Mouse (Mus musculus) lung, embryonic 15.5 days (tissue): ENCODE data around the gene Osbpl3. TPM values are rescaled to one million over a fixed set of nuclear protein-coding genes. Genes with fewer than 3 reads are reported as not detected.

ENCODE experiments used
- ATAC-seq: fragments of 200-750 bp; cut with Nextera tagmentation; 2 replicates; pipeline ENCODE4 v1.8.0; 2017; ENCODE audit warnings: moderate number of reproducible peaks, borderline replicate concordance; ENCODE audit not compliant: low FRiP score, low TSS enrichment; ENCODE audit errors: extremely low read depth
- H3K27ac ChIP-seq: fragments of 300-500 bp; sonication (generic); 2 replicates; pipeline ENCODE4 v1.5.1; 2015; ENCODE audit warnings: moderate library complexity, mild to moderate bottlenecking, inconsistent platforms
- H3K27me3 ChIP-seq: fragments of 300-500 bp; sonication (generic); 2 replicates; pipeline ENCODE4 v1.6.1; 2015; ENCODE audit warnings: inconsistent platforms
- H3K36me3 ChIP-seq: fragments of 300-500 bp; sonication (generic); 2 replicates; pipeline ENCODE4 v1.6.1; 2015; ENCODE audit warnings: inconsistent platforms
- H3K4me1 ChIP-seq: fragments of 300-500 bp; sonication (generic); 2 replicates; pipeline ENCODE4 v1.6.1; 2015; ENCODE audit warnings: inconsistent platforms
- H3K4me2 ChIP-seq: fragments of 300-500 bp; sonication (generic); 2 replicates; pipeline ENCODE4 v1.6.1; 2015; ENCODE audit warnings: inconsistent platforms, mild to moderate bottlenecking, moderate library complexity
- H3K4me3 ChIP-seq: fragments of 300-500 bp; sonication (generic); 2 replicates; pipeline ENCODE4 v1.5.1; 2015; ENCODE audit warnings: mild to moderate bottlenecking, inconsistent platforms
- H3K9ac ChIP-seq: fragments of 300-500 bp; sonication (generic); 2 replicates; pipeline ENCODE4 v1.6.1; 2015; ENCODE audit warnings: inconsistent platforms
- H3K9me3 ChIP-seq: fragments of 300-500 bp; sonication (generic); 2 replicates; pipeline ENCODE4 v1.6.1; 2016; ENCODE audit warnings: inconsistent platforms
- WGBS: fragments of 180-500 bp; shearing (Covaris S2); methylation state at CpG from one replicate; pipeline ENCODE4 v1.1.7; 2015; 5-methylcytosine and 5-hydroxymethylcytosine counted together
- polyA plus RNA-seq: library from polyadenylated mRNA; unstranded; fragments of >200 nt; fragmentation: Nextera tagmentation; extraction: Ambion mirVana; gene quantifications from 2 replicates; pipeline ENCODE4 v1.2.1, GENCODE M21; 2015

Gene Osbpl3
- polyA plus RNA-seq, 1 experiment from 2014 or later, result 5.0 TPM

GRCm38 (mm10) chr6:50318590-50319172, 137.3 kb downstream of the Osbpl3 start:
- Histone ChIP-seq H3K4me1 (0 out of 2 replicates have a peak, but pooled peaks cover 4% of the 10 kb centered on the region), H3K27ac (no peak overlapping the region), H3K9me3 (no peaks in the 10 kb centered on the region), H3K27me3 (no peaks in the 10 kb centered on the region), H3K36me3 (no peaks in the 10 kb centered on the region), H3K4me2 (no peak overlapping the region), H3K4me3 (no peak overlapping the region), H3K9ac (no peak overlapping the region)
- 74% methylated on average over 7 of the region's 7 CpGs for WGBS
- no peak for ATAC-seq

- no peak for ATAC-seq
- Histone ChIP-seq H3K36me3 (no peaks in the 10 kb centered on the region), H3K4me2 (no peak overlapping the region), H3K27ac (no peak overlapping the region), H3K27me3 (no peaks in the 10 kb centered on the region), H3K9ac (no peak overlapping the region), H3K4me1 (0 out of 2 replicates have a peak, but pooled peaks cover 4% of the 10 kb centered on the region), H3K4me3 (no peak overlapping the region), H3K9me3 (no peaks in the 10 kb centered on the region)
- WGBS, result 65% methylated on average over 2 of the region's 2 CpGs
Observed at GRCm38 (mm10) chr6:50318150-50318549, 137.9 kb downstream of the Osbpl3 start.

GRCm38 (mm10) chr6:50316795-50317505, 139.1 kb downstream of the Osbpl3 start:
- Histone ChIP-seq H3K27ac (no peak overlapping the region), H3K4me1 (no peaks in the 10 kb centered on the region), H3K4me2 (no peak overlapping the region), H3K27me3 (no peaks in the 10 kb centered on the region), H3K36me3 (no peaks in the 10 kb centered on the region), H3K4me3 (no peak overlapping the region), H3K9me3 (no peaks in the 10 kb centered on the region), H3K9ac (no peak overlapping the region)
- WGBS, result 88% methylated on average over 7 of the region's 7 CpGs
- no peak for ATAC-seq

GRCm38 (mm10) chr6:50314406-50315071, 141.5 kb downstream of the Osbpl3 start:
- 50% methylated on average over 12 of the region's 12 CpGs for WGBS
- H3K4me2 ChIP-seq, result no peak overlapping the region

GRCm38 (mm10) chr6:50312647-50313046, 143.4 kb downstream of the Osbpl3 start:
- 36% methylated on average over 4 of the region's 4 CpGs for WGBS
- Histone ChIP-seq H3K9me3 (no peaks in the 10 kb centered on the region), H3K4me1 (no peaks in the 10 kb centered on the region), H3K4me2 (no peak overlapping the region), H3K9ac (no peak overlapping the region), H3K4me3 (no peak overlapping the region), H3K36me3 (no peaks in the 10 kb centered on the region), H3K27me3 (no peaks in the 10 kb centered on the region), H3K27ac (no peak overlapping the region)
- ATAC-seq, result peak; percentile 55; the same call in 1 of the 2 replicates

More at GRCm38 (mm10) chr6:50314406-50315071, 141.5 kb downstream of the Osbpl3 start:
- Histone ChIP-seq H3K36me3 (no peaks in the 10 kb centered on the region), H3K27ac (peak overlapping the region; percentile 47; the same call in 1 of the 2 replicates), H3K4me3 (no peak overlapping the region), H3K9ac (no peak overlapping the region), H3K4me1 (no peaks in the 10 kb centered on the region), H3K9me3 (no peaks in the 10 kb centered on the region), H3K27me3 (no peaks in the 10 kb centered on the region)
- no peak for ATAC-seq

- no peaks in the 10 kb centered on the region for H3K27me3 ChIP-seq
- no peak overlapping the region for H3K4me3 ChIP-seq
- no peak overlapping the region for H3K27ac ChIP-seq
- 19% methylated on average over 6 of the region's 6 CpGs for WGBS
- peak; percentile 52; the same call in 1 of the 2 replicates for ATAC-seq
- H3K9me3 ChIP-seq, result no peaks in the 10 kb centered on the region
- no peak overlapping the region for H3K9ac ChIP-seq
- H3K4me1 ChIP-seq, result no peaks in the 10 kb centered on the region
- no peak overlapping the region for H3K4me2 ChIP-seq
- H3K36me3 ChIP-seq, result no peaks in the 10 kb centered on the region
Observed at GRCm38 (mm10) chr6:50309019-50309418, 147.0 kb downstream of the Osbpl3 start.

- ATAC-seq, result no peak
- H3K27ac ChIP-seq, result no peak overlapping the region
- H3K9ac ChIP-seq, result no peak overlapping the region
- H3K27me3 ChIP-seq, result no peaks in the 10 kb centered on the region
- no peak overlapping the region for H3K4me3 ChIP-seq
- no peak overlapping the region for H3K4me2 ChIP-seq
- no peaks in the 10 kb centered on the region for H3K9me3 ChIP-seq
- no peaks in the 10 kb centered on the region for H3K4me1 ChIP-seq
- no peaks in the 10 kb centered on the region for H3K36me3 ChIP-seq
- WGBS, result 68% methylated on average over 4 of the region's 4 CpGs
Observed at GRCm38 (mm10) chr6:50306625-50307024, 149.4 kb downstream of the Osbpl3 start.

GRCm38 (mm10) chr6:50304949-50305491, 151.0 kb downstream of the Osbpl3 start:
- WGBS, result 65% methylated on average over 4 of the region's 4 CpGs
- Histone ChIP-seq H3K9me3 (no peaks in the 10 kb centered on the region), H3K4me2 (no peak overlapping the region), H3K4me3 (no peak overlapping the region), H3K36me3 (no peaks in the 10 kb centered on the region), H3K9ac (no peak overlapping the region), H3K27me3 (no peaks in the 10 kb centered on the region), H3K4me1 (no peaks in the 10 kb centered on the region), H3K27ac (no peak overlapping the region)
- no peak for ATAC-seq

- 84% methylated on average over 7 of the region's 7 CpGs for WGBS
- Histone ChIP-seq H3K27me3 (no peaks in the 10 kb centered on the region), H3K9me3 (no peaks in the 10 kb centered on the region), H3K4me2 (no peak overlapping the region), H3K36me3 (no peaks in the 10 kb centered on the region), H3K27ac (no peak overlapping the region), H3K4me3 (no peak overlapping the region), H3K9ac (no peak overlapping the region), H3K4me1 (no peaks in the 10 kb centered on the region)
- no peak for ATAC-seq
Observed at GRCm38 (mm10) chr6:50301121-50301520, 154.9 kb downstream of the Osbpl3 start.

- H3K4me1 ChIP-seq, result no peaks in the 10 kb centered on the region
- no peak overlapping the region for H3K27ac ChIP-seq
- ATAC-seq, result no peak
- no peaks in the 10 kb centered on the region for H3K36me3 ChIP-seq
- no peak overlapping the region for H3K9ac ChIP-seq
- H3K9me3 ChIP-seq, result no peaks in the 10 kb centered on the region
- 73% methylated on average over 6 of the region's 6 CpGs for WGBS
- no peak overlapping the region for H3K4me2 ChIP-seq
- no peaks in the 10 kb centered on the region for H3K27me3 ChIP-seq
- H3K4me3 ChIP-seq, result no peak overlapping the region
Observed at GRCm38 (mm10) chr6:50300622-50301021, 155.4 kb downstream of the Osbpl3 start.

- Histone ChIP-seq H3K27me3 (no peaks in the 10 kb centered on the region), H3K9ac (no peak overlapping the region), H3K9me3 (no peaks in the 10 kb centered on the region), H3K4me2 (no peak overlapping the region), H3K36me3 (no peaks in the 10 kb centered on the region), H3K4me3 (no peak overlapping the region), H3K27ac (no peak overlapping the region), H3K4me1 (no peaks in the 10 kb centered on the region)
- no peak for ATAC-seq
- 74% methylated on average over 7 of the region's 7 CpGs for WGBS
Observed at GRCm38 (mm10) chr6:50299071-50299470, 156.9 kb downstream of the Osbpl3 start.

- Histone ChIP-seq H3K4me3 (no peak overlapping the region), H3K9ac (no peak overlapping the region), H3K27me3 (no peaks in the 10 kb centered on the region), H3K4me2 (no peak overlapping the region), H3K27ac (no peak overlapping the region), H3K9me3 (no peaks in the 10 kb centered on the region), H3K4me1 (no peaks in the 10 kb centered on the region), H3K36me3 (no peaks in the 10 kb centered on the region)
- no peak for ATAC-seq
- 83% methylated on average over 9 of the region's 9 CpGs for WGBS
Observed at GRCm38 (mm10) chr6:50297671-50298070, 158.3 kb downstream of the Osbpl3 start.
